Mouse (Mus musculus) kidney, adult 2 months (tissue): ENCODE measurements around the gene Ankrd33b. TPM values are rescaled to one million over a fixed set of nuclear protein-coding genes. Genes with fewer than 3 reads are reported as not detected.
A peak's percentile ranks its signal among the peaks of the same experiment; 100 is the strongest.

Experiments used
- DNase-seq: peaks from one replicate; pipeline ENCODE4 v3.0.0; 2021
- H3K27ac ChIP-seq: fragments of 200-500 bp; 2 replicates; pipeline ENCODE4 v1.5.1; 2012; ENCODE audit warnings: low read depth, low read length, control low read depth, inconsistent platforms; ENCODE audit not compliant: insufficient read depth
- H3K27me3 ChIP-seq: fragments of 200-500 bp; replicated peaks from 2 replicates; pipeline ENCODE4 v1.6.1; 2012; ENCODE audit warnings: mild to moderate bottlenecking, moderate library complexity, low read length, inconsistent platforms; ENCODE audit not compliant: control insufficient read depth, insufficient read depth
- H3K36me3 ChIP-seq: fragments of 200-500 bp; 2 replicates; pipeline ENCODE4 v1.6.1; 2012; ENCODE audit warnings: mild to moderate bottlenecking, moderate library complexity, low read length, inconsistent platforms; ENCODE audit not compliant: control insufficient read depth, insufficient read depth
- H3K4me1 ChIP-seq: fragments of 200-500 bp; 2 replicates; pipeline ENCODE4 v1.6.1; 2011; ENCODE audit warnings: low read length; ENCODE audit not compliant: control insufficient read depth, insufficient read depth
- H3K4me3 ChIP-seq: fragments of 200-500 bp; 2 replicates; pipeline ENCODE4 v1.5.1; 2011; ENCODE audit warnings: mild to moderate bottlenecking, low read depth, low read length, control low read depth; ENCODE audit not compliant: insufficient read depth
- CTCF ChIP-seq: fragments of 200-500 bp; conservative IDR thresholded peaks from 2 replicates; pipeline ENCODE4 v1.5.1; 2011; ENCODE audit warnings: low read depth, mild to moderate bottlenecking, control low read depth, low read length, moderate library complexity, mixed read lengths; ENCODE audit not compliant: insufficient read depth, insufficient read length
- POLR2A ChIP-seq: fragments of 200-500 bp; IDR thresholded peaks from one replicate; pipeline ENCODE4 v1.6.1; 2011; ENCODE audit warnings: low read depth, low read length, control low read depth
- WGBS: fragments of 180-500 bp; shearing (Covaris S2); methylation state at CpG from one replicate; pipeline ENCODE4 v1.1.7; 2018; 5-methylcytosine and 5-hydroxymethylcytosine counted together
- polyA plus RNA-seq: library from polyadenylated mRNA; depleted of rRNA; stranded (reverse); fragments of >200 nt; gene quantifications from 2 replicates; pipeline ENCODE4 v1.2.3, GENCODE M21; 2012

Gene Ankrd33b
- polyA plus RNA-seq, 1 experiment = 21.8 TPM

DNA sequence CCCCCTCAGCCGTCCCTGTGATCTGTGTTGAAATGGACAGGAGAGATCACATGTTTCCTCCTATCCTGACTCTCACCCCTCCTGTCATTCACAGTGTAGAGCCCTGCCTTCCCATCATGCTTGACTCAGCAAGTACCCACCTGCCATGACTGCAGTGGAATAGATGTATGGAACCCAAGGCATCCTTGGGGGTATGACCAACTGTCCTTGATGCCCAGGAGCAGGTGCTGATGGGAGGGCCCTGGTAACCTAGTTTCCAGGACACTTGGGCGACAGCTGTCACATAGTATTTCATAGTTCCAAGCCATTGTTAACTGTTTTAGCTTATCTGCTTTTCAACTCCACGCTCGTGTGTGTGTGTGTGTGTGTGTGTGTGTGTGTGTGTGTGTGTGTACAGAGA lies 98.0 kb downstream of the Ankrd33b start:
- no peak for DNase-seq
- H3K27ac ChIP-seq = no peak overlapping the region
- no peak overlapping the region for H3K4me3 ChIP-seq
- WGBS = 91% methylated on average over 4 of the region's 4 CpGs
- H3K27me3 ChIP-seq = no peaks in the 10 kb centered on the region
- no peak for TF ChIP-seq POLR2A
- no peaks in the 10 kb centered on the region; the same call in 1 of the 2 replicates for H3K36me3 ChIP-seq
- no peaks in the 10 kb centered on the region for H3K4me1 ChIP-seq

DNA sequence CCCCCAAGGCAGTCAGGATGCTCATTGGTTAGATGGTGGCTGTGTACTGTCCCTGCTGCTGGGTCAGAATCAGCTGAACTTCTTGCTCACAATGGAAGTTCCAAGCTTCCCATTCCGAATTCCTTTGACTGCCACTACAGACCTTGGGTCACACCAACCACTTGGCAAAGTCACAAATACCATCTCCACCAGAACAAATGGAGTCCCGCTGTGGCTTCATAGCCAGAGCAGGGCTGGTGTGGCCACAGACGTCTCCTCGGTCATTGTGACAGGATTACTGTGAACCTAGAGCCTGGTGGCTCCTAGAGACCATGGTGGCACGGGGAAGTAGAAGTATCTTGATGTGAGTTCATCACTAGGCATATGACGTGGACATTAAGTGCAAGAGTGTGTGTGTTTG lies 99.4 kb downstream of the Ankrd33b start:
- Histone ChIP-seq H3K27me3 (no peaks in the 10 kb centered on the region), H3K4me1 (no peaks in the 10 kb centered on the region), H3K27ac (no peak overlapping the region), H3K4me3 (no peak overlapping the region), H3K36me3 (no peaks in the 10 kb centered on the region; the same call in 1 of the 2 replicates)
- TF ChIP-seq CTCF (no peak), POLR2A (no peak)
- 92% methylated on average over 6 of the region's 6 CpGs for WGBS
- no peak for DNase-seq

DNA sequence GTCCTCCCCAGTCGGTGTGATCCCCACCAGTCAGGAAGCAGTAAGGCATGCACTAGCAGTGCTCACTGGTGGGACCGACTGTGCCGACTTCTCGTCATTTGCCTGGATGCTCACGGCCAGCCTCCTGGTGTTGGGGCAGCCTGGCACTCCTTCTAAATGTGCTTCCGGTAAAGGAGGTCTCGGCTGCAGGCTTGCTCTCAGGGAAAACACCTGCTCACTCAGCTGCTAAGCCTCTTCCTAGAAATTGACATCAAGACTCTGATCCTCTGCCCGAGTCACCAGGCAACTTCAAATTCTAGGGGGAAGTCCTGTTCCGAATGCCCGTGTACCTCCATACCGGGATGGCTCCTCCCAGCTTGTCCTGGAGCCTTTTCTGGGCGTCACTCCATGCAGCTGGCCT lies 101.7 kb downstream of the Ankrd33b start:
- Histone ChIP-seq H3K4me3 (no peak overlapping the region), H3K27ac (no peak overlapping the region), H3K36me3 (no peaks in the 10 kb centered on the region), H3K4me1 (peaks cover 6% of the 10 kb centered on the region; the same call in 1 of the 2 replicates), H3K27me3 (no peaks in the 10 kb centered on the region)
- 88% methylated on average over 12 of the region's 12 CpGs for whole genome bisulfite sequencing
- TF ChIP-seq POLR2A (no peak), CTCF (no peak)
- no peak for DNase-seq

DNA sequence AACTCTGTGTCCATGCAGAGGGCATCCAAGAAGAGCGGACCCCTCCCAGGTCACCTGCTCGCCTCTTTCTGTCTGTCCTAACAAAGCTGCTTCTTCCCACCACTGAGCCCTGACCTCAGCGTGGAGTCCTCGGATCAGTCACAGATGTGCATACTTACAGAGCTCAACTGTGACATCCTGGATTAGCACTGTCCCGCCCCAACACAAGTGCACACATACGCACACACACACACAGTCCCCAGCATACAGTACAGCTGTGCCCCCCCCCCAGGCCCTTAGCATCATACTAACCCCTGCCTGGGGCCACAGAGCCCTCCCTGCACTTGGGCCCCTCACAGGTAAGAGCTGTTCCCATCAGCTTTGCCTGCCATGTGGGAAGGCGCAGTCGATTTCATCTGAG lies 102.1 kb downstream of the Ankrd33b start:
- WGBS = 87% methylated on average over 8 of the region's 8 CpGs
- H3K4me1 ChIP-seq = peaks cover 6% of the 10 kb centered on the region; the same call in 1 of the 2 replicates
- TF ChIP-seq CTCF = no peak
- TF ChIP-seq POLR2A = no peak
- no peak overlapping the region for H3K27ac ChIP-seq
- H3K27me3 ChIP-seq = no peaks in the 10 kb centered on the region
- DNase-seq = no peak
- no peaks in the 10 kb centered on the region for H3K36me3 ChIP-seq
- no peak overlapping the region for H3K4me3 ChIP-seq

DNA sequence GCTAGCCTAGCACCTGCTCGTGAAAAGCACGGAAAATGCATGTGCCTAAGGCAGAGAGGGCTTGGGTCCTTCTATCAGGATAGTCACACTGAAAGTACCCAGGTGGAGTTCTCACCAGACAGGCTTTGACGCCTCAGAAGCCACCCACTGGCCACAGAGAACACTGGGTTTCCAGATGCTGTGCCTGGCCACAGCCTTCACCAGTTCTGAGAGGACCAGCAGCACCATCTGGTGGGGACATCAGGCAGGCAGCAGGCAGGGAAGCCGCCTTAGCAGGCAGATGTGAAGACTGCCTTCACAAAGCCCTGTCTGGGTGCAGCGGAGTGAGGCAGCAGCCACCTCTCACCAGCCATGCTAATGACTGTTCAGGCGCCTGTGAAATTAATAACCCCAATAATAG lies 102.7 kb downstream of the Ankrd33b start:
- Histone ChIP-seq H3K36me3 (no peaks in the 10 kb centered on the region), H3K27me3 (no peaks in the 10 kb centered on the region), H3K4me1 (peaks cover 6% of the 10 kb centered on the region; the same call in 1 of the 2 replicates), H3K27ac (no peak overlapping the region), H3K4me3 (no peak overlapping the region)
- TF ChIP-seq POLR2A (no peak), CTCF (peak; percentile 96)
- DNase-seq = peak; percentile 86
- WGBS = 30% methylated on average over 6 of the region's 6 CpGs

GRCm38 (mm10) chr15:31262361-31262760 lies 105.2 kb downstream of the Ankrd33b start:
- peaks cover 6% of the 10 kb centered on the region; the same call in 1 of the 2 replicates for H3K4me1 ChIP-seq
- no peak overlapping the region for H3K4me3 ChIP-seq
- no peaks in the 10 kb centered on the region for H3K36me3 ChIP-seq
- TF ChIP-seq POLR2A (no peak), CTCF (no peak)
- peak; percentile 54 for DNase-seq
- no peak overlapping the region for H3K27ac ChIP-seq
- no peaks in the 10 kb centered on the region for H3K27me3 ChIP-seq
- WGBS = 38% methylated on average over 9 of the region's 9 CpGs

- 73% methylated on average over 10 of the region's 10 CpGs for WGBS
- Histone ChIP-seq H3K4me1 (peaks cover 6% of the 10 kb centered on the region; the same call in 1 of the 2 replicates), H3K27ac (no peak overlapping the region), H3K27me3 (no peaks in the 10 kb centered on the region), H3K4me3 (no peak overlapping the region), H3K36me3 (no peaks in the 10 kb centered on the region)
- no peak for DNase-seq
- TF ChIP-seq CTCF = no peak
These were observed 106.4 kb downstream of the Ankrd33b start for GRCm38 (mm10) chr15:31261094-31261493.
